Mouse (Mus musculus) liver, embryonic 14.5 days (tissue): ENCODE measurements around the gene Zbtb4.

Experiments
- CTCF ChIP-seq: IDR thresholded peaks from 2 replicates; pipeline ENCODE4 v1.5.1; 2016; ENCODE audit warnings: antibody characterized with exemption, low read depth, control low read depth
- EP300 ChIP-seq: IDR thresholded peaks from 2 replicates; pipeline ENCODE4 v1.6.1; 2016; ENCODE audit warnings: antibody characterized with exemption, low read depth

DNA sequence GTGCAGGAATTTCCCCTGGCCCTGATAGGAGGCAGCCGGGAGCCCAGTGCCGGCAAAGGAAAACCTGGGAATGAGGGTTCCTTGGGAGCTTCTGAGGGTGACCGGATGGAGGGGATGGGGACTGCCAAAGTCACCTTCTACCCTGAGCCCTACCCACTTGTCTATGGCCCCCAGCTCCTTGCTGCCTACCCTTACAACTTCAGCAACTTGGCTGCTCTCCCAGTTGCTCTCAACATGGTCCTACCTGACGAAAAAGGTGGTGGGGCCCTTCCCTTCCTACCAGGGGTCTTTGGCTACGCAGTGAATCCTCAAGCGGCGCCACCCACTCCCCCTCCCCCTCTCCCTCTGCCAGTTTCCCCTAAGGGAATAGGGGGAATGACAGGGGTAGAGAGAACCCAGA, 13.3 kb downstream of the Zbtb4 start:
- TF ChIP-seq CTCF (no peak), EP300 (no peak)
